Mouse (Mus musculus) embryonic facial prominence, embryonic 12.5 days (tissue): ENCODE measurements around the gene Dgkd. TPM values are rescaled to one million over a fixed set of nuclear protein-coding genes. Genes with fewer than 3 reads are reported as not detected.
"Not testable (repeated sequence)": the region's sequence is repeated elsewhere in the genome, so short reads cannot be mapped to it uniquely, and the experiment has no call there.

Source experiments
- ATAC-seq: fragments of 200-750 bp; cut with Nextera tagmentation; 2 replicates; pipeline ENCODE4 v1.8.0; 2017; ENCODE audit not compliant: insufficient number of reproducible peaks, insufficient read depth, low FRiP score, low TSS enrichment
- H3K27ac ChIP-seq: fragments of 300-500 bp; sonication (generic); 2 replicates; pipeline ENCODE4 v1.5.1; 2016; ENCODE audit warnings: mild to moderate bottlenecking
- H3K27me3 ChIP-seq: fragments of 300-500 bp; sonication (generic); 2 replicates; pipeline ENCODE4 v1.6.1; 2016; ENCODE audit warnings: mild to moderate bottlenecking, moderate library complexity
- H3K36me3 ChIP-seq: fragments of 300-500 bp; sonication (generic); 2 replicates; pipeline ENCODE4 v1.6.1; 2016; ENCODE audit warnings: mild to moderate bottlenecking
- H3K4me1 ChIP-seq: fragments of 300-500 bp; sonication (generic); 2 replicates; pipeline ENCODE4 v1.6.1; 2016
- H3K4me2 ChIP-seq: fragments of 300-500 bp; sonication (generic); replicated peaks from 2 replicates; pipeline ENCODE4 v1.6.1; 2016; ENCODE audit warnings: mild to moderate bottlenecking, moderate library complexity
- H3K4me3 ChIP-seq: fragments of 300-500 bp; sonication (generic); 2 replicates; pipeline ENCODE4 v1.5.1; 2016; ENCODE audit warnings: mild to moderate bottlenecking
- H3K9ac ChIP-seq: fragments of 300-500 bp; sonication (generic); 2 replicates; pipeline ENCODE4 v1.6.1; 2016; ENCODE audit warnings: mild to moderate bottlenecking, moderate library complexity
- H3K9me3 ChIP-seq: fragments of 300-500 bp; sonication (generic); 2 replicates; pipeline ENCODE4 v1.6.1; 2016; ENCODE audit warnings: mild to moderate bottlenecking, moderate library complexity
- WGBS: fragments of 180-500 bp; shearing (Covaris S2); methylation state at CpG from one replicate; pipeline ENCODE4 v1.1.7; 2016; 5-methylcytosine and 5-hydroxymethylcytosine counted together
- polyA plus RNA-seq: library from polyadenylated mRNA; unstranded; fragments of >200 nt; fragmentation: Nextera tagmentation; extraction: Ambion mirVana; gene quantifications from 2 replicates; pipeline ENCODE4 v1.2.1, GENCODE M21; 2016

Gene Dgkd
- 37.7 and 37.9 TPM in 2 replicates for polyA plus RNA-seq

DNA sequence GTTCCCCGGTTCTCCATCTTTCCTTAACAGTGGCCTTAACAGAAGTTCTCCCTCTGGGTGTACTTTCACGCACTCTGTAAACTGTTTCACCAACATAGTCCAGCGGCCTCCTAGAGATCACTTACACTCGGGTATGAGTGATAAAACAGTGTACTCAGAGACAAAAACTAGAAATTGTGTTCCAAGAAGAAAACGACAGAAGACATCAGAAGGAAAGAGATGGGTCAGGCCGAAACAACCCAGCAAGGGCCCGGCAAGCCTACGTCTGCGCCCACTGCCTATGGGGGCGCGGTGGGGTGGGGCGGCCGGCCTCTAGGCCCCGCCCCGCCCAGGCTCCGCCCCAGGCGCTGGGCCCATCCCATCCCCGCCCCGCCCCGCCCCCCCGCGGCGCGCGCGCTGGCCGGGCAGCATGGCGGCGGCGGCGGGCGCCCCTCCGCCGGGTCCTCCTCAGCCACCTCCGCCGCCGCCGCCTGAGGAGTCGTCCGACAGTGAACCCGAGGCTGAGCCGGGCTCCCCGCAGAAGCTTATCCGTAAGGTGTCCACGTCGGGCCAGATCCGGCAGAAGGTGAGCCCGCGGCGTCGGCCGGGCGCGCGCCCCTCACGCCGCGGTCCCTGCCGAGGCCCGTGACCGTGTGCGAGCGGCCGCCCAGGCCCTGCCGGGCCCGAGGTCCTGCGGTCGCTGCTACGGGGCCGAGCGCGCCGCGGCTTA, at the start of gene Dgkd:
TSS of gene Dgkd (plus strand) at position 396 of the 709 bp plus-strand sequence.
- H3K27ac ChIP-seq: peak within 1 kb of the TSS; percentile 75
- peak within 1 kb of the TSS; percentile 98 for H3K4me3 ChIP-seq
- ATAC-seq: peak; percentile 92
- WGBS: under 1% methylated on average over 57 of the region's 74 CpGs
- H3K4me1 ChIP-seq: peaks cover 25% of the 10 kb centered on the region
- H3K9me3 ChIP-seq: no peaks in the 10 kb centered on the region
- H3K9ac ChIP-seq: peak within 1 kb of the TSS; percentile 97
- peak within 1 kb of the TSS; percentile 95 for H3K4me2 ChIP-seq
- H3K36me3 ChIP-seq: no peaks in the 10 kb centered on the region
- no peaks in the 10 kb centered on the region for H3K27me3 ChIP-seq

DNA sequence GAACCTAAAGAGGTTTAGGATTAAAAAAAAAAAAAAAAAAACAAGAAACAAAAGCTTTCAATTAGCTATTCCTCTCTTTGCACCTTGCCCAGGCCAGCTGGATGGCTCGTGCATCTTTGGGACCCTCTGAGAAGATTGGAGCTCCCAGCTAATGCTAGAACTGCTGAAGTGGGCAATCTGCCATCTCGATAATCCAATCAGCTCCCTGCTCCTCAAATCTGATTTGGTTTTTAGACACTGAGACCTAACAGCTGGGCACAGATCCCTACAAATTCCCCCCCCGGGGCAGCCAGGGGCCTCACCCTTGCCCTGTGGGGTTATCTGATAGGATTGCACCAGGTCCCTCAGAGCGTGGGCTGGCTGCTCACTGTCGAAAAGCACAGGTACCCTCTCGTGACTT, 49.5 kb upstream of the Dgkd start, which contains the start of gene Sag:
TSS of gene Sag (plus strand) at position 105 of the 400 bp plus-strand sequence.
- no peak within 1 kb of the TSS for H3K27ac ChIP-seq
- no peak within 1 kb of the TSS for H3K9ac ChIP-seq
- no peaks in the 10 kb centered on the region for H3K36me3 ChIP-seq
- no peak for ATAC-seq
- H3K9me3 ChIP-seq: no peaks in the 10 kb centered on the region
- no peak within 1 kb of the TSS for H3K4me2 ChIP-seq
- no peaks in the 10 kb centered on the region for H3K27me3 ChIP-seq
- 0 out of 2 replicates have a peak, but pooled peaks cover 2% of the 10 kb centered on the region for H3K4me1 ChIP-seq
- 61% methylated on average over 6 of the region's 6 CpGs for WGBS
- H3K4me3 ChIP-seq: no peak within 1 kb of the TSS

DNA sequence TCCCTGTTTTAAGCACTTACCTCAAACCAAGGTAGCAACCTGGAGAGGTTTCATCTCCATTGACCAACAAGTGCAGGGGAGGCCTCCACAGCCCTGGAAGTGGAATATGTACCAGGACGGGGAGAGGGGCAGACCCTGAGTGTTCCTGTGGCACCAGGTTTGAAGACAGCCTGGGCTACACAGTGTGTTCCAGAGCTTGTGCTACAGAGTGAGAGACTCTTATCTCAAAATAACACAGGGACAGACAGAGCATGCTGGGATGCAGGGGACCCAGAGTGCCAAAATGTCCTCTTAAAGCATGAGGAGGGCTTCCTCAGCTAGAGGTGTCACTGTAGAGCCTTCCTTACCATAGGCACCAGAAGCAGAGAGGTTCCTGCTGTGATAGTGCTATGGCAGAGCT, 45.3 kb upstream of the Dgkd start:
- Histone ChIP-seq H3K4me1 (0 out of 2 replicates have a peak, but pooled peaks cover 2% of the 10 kb centered on the region), H3K27me3 (no peaks in the 10 kb centered on the region), H3K4me2 (no peak overlapping the region), H3K36me3 (no peaks in the 10 kb centered on the region), H3K27ac (no peak overlapping the region), H3K9ac (no peak overlapping the region), H3K9me3 (no peaks in the 10 kb centered on the region), H3K4me3 (no peak overlapping the region)
- no peak for ATAC-seq
- 76% methylated on average over 1 of the region's 1 CpGs for WGBS

DNA sequence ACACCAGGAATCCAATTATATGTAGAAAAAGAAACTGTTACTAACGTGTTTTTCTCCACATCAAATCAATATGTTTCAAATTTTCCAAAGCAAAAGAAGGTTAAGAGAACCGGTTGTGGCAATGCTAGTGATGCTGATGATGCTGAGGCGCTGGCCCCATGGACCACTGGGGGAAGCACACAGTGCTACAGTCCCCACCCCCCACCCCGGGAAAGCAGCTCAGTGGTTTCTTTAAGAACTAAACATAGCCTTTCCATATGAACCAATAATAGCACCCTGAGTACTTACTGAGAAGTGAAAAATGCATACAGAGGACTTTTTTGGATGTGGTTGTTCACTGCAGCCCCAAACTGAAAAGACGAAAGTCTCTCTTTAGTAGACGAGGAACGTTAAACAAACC, 41.7 kb upstream of the Dgkd start:
- Histone ChIP-seq H3K36me3 (no peaks in the 10 kb centered on the region), H3K4me1 (no peaks in the 10 kb centered on the region), H3K9me3 (no peaks in the 10 kb centered on the region)

DNA sequence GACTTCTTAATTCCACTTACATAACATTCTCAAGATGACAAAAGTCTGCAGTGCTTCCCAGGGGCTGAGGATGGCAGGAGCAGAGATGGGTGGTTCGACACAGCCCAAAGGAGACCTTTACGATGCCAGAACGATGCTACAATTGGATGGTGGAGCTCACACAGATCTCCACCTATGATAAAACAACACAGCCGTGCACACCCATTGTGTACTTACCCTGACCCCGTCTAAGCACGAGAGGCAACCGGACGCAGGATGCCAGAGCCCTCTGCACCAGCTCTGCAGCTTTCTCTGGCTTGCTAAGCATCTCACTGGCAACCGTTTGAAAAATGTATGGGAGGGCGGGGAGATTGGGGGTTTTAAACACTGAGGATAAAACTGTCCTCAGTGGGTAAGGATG, 41.0 kb upstream of the Dgkd start:
- Histone ChIP-seq H3K4me1 (no peaks in the 10 kb centered on the region), H3K9ac (no peak overlapping the region), H3K27ac (no peak overlapping the region), H3K4me2 (no peak overlapping the region), H3K36me3 (no peaks in the 10 kb centered on the region), H3K9me3 (no peaks in the 10 kb centered on the region), H3K27me3 (no peaks in the 10 kb centered on the region), H3K4me3 (no peak overlapping the region)
- no peak for ATAC-seq
- WGBS: 85% methylated on average over 10 of the region's 10 CpGs

More for the DNA sequence above, 41.7 kb upstream of the Dgkd start:
- Histone ChIP-seq H3K4me3 (no peak overlapping the region), H3K27ac (no peak overlapping the region), H3K9ac (no peak overlapping the region), H3K27me3 (no peaks in the 10 kb centered on the region), H3K4me2 (no peak overlapping the region)
- ATAC-seq: no peak
- 83% methylated on average over 7 of the region's 7 CpGs for WGBS

DNA sequence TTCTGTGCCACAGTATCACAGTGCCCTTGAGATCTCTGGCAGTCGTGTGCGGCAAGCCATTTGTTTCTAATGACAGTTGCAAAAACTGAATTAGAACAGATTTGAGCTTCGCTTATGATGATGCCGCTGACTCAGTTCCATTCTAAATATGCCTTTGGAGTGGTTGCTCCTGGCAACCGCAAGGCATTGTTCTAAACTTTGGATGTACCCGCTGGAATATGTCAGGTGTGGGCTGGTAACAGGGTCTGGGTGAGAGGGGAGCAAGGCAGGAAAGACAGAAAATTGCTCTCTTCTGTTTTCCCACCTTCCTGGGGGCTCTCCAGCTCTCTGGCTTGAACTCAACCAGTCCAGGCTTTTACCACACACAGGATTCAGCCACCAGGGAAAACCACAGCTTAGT, 39.9 kb upstream of the Dgkd start:
- Histone ChIP-seq H3K4me1 (no peaks in the 10 kb centered on the region), H3K36me3 (no peaks in the 10 kb centered on the region), H3K4me2 (no peak overlapping the region), H3K27ac (no peak overlapping the region), H3K9ac (no peak overlapping the region), H3K9me3 (no peaks in the 10 kb centered on the region), H3K27me3 (no peaks in the 10 kb centered on the region), H3K4me3 (no peak overlapping the region)
- ATAC-seq: no peak
- WGBS: 81% methylated on average over 6 of the region's 6 CpGs

DNA sequence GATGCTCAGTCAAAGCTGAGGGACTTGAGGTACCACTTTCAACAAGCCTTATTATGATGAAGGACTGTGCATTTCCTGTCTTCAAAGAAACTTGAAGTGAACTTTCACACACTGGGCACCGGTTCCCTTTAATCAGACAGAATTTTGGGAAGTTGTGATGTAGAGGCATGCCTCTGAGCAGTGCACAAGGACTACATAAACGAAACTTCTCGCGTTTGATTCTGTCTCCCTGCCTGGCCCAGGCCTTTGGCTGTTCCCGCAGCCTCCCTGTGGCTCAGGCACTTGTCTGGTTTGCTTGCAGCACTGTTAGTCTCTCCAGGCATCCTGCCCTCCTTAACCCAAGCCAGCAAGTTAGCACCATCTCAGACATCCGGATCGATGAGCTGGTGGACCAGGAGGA, 39.4 kb upstream of the Dgkd start:
- Histone ChIP-seq H3K4me1 (no peaks in the 10 kb centered on the region), H3K4me3 (no peak overlapping the region), H3K4me2 (no peak overlapping the region), H3K27me3 (no peaks in the 10 kb centered on the region), H3K27ac (no peak overlapping the region), H3K9me3 (no peaks in the 10 kb centered on the region), H3K9ac (no peak overlapping the region), H3K36me3 (no peaks in the 10 kb centered on the region)
- WGBS: 78% methylated on average over 7 of the region's 7 CpGs
- no peak for ATAC-seq

DNA sequence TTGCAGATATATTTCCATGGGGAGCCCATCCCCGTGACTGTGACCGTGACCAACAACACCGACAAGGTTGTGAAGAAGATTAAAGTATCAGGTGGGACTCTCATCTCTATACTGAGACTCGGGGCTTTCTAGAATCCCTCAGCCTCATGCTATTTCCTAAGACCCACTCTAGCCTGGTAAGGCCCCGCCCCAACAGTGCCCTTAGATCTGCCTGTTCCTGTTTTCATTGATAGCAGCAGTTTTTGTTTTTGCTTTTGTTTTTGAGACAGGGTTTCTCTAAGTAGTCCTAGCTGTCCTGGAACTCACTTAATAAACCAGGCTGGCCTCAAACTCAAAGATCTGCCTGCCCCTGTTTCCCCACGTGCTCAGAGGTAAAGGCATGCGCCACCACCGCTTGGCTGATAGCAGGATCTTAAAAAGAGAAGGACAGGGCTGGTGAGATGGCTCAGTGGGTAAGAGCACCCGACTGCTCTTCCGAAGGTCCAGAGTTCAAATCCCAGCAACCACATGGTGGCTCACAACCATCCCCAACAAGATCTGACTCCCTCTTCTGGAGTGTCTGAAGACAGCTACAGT, 28.6 kb upstream of the Dgkd start:
- ATAC-seq: no peak
- WGBS: 89% methylated on average over 10 of the region's 10 CpGs

DNA sequence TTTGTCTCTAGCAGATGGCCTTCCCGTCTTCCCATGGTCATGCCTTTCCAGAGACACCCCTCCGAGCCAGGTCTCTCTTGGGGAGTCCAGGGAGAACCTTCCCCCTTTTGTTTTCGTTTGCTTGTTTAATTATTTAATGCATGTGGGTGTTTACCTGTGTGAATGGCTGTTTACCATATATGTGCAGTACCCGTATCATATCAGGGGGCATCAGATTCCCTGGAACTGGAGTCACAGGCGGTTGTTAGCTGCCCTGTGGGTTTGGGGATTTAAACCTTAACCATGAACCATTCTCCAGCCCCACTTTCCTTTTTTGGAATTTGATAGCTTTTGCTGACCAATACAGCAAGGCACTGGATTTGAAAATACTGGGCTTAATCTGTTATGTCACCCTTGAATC, 27.8 kb upstream of the Dgkd start:
- no peak for ATAC-seq
- Histone ChIP-seq H3K4me2 (no peak overlapping the region), H3K27ac (no peak overlapping the region), H3K4me1 (0 out of 2 replicates have a peak, but pooled peaks cover 5% of the 10 kb centered on the region), H3K9me3 (no peaks in the 10 kb centered on the region), H3K27me3 (no peaks in the 10 kb centered on the region), H3K9ac (no peak overlapping the region), H3K36me3 (no peaks in the 10 kb centered on the region), H3K4me3 (no peak overlapping the region)
- 84% methylated on average over 5 of the region's 5 CpGs for WGBS

More for the DNA sequence above, 28.6 kb upstream of the Dgkd start:
- no peaks in the 10 kb centered on the region for H3K36me3 ChIP-seq
- no peak overlapping the region for H3K9ac ChIP-seq
- H3K27ac ChIP-seq: no peak overlapping the region
- H3K4me1 ChIP-seq: 0 out of 2 replicates have a peak, but pooled peaks cover 5% of the 10 kb centered on the region
- no peak overlapping the region for H3K4me3 ChIP-seq
- no peaks in the 10 kb centered on the region for H3K27me3 ChIP-seq
- H3K4me2 ChIP-seq: no peak overlapping the region
- no peaks in the 10 kb centered on the region for H3K9me3 ChIP-seq

DNA sequence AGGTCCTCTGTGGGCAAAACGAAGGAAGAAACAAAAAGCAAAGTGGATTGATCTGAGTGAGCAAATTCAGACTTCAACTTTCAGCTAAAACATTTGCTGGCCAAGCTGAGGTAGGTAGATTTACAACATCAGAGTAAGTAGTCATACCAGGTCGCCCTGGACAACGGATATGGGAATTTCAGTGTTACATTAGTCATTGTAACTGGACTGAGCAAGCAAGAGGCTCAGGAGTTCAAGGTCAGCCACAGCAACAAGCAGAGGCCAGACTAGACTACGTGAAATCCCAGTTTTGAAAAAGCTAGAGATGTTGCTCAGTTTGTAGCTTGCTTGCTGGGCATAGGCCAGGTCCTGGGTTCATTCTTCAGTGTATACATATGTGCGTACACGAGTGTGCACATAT, 27.1 kb upstream of the Dgkd start:
- 85% methylated on average over 6 of the region's 6 CpGs for WGBS
- H3K27me3 ChIP-seq: no peaks in the 10 kb centered on the region
- no peak overlapping the region for H3K4me3 ChIP-seq
- H3K9me3 ChIP-seq: no peaks in the 10 kb centered on the region
- 0 out of 2 replicates have a peak, but pooled peaks cover 5% of the 10 kb centered on the region for H3K4me1 ChIP-seq
- no peaks in the 10 kb centered on the region for H3K36me3 ChIP-seq
- no peak overlapping the region for H3K4me2 ChIP-seq
- H3K9ac ChIP-seq: no peak overlapping the region
- H3K27ac ChIP-seq: no peak overlapping the region
- no peak for ATAC-seq

DNA sequence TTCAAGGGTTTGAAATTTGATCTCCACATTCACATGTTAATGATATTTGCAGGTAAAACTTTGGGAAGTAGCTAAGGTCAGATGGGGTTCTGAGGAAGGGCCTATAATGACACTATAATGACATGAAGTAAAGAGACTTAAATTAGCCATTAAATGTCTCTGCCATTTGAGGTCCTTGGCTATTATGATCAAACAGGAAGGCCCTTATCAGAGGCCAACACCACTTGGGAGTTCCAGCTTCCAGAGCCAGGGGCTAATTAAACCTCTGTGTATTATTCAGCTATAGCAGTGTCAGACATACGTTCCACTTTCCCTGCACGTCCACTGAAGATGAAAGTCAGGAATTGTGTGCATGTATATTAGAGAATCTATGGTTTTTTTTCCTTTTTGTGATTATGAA, 26.6 kb upstream of the Dgkd start:
- no peak for ATAC-seq
- WGBS: 50% methylated on average over 2 of the region's 2 CpGs

DNA sequence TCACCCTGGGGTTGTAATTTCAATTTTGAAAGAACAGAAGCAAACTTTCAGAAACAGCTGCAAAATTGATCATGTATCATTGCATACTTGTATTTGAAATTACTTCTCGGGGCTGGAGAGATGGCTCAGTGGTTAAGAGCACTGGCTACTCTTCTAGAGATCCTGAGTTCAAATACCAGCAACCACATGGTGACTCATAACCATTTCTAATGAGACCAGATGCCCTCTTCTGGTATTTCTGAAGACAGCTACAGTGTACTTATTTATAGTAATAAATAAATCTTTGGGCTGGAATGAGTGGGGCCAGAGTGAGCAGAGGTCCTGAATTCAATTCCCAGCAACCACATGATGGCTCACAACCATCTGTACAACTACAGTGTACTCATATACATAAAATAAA, 25.6 kb upstream of the Dgkd start:
- not testable (repeated sequence) for H3K4me3 ChIP-seq, H3K36me3 ChIP-seq, H3K9me3 ChIP-seq, H3K9ac ChIP-seq, H3K27me3 ChIP-seq, H3K27ac ChIP-seq, H3K4me2 ChIP-seq, ATAC-seq, H3K4me1 ChIP-seq
- 88% methylated on average over 1 of the region's 1 CpGs for WGBS

More for the DNA sequence above, 26.6 kb upstream of the Dgkd start:
- Histone ChIP-seq H3K4me2 (no peak overlapping the region), H3K27me3 (no peaks in the 10 kb centered on the region), H3K4me1 (0 out of 2 replicates have a peak, but pooled peaks cover 5% of the 10 kb centered on the region), H3K27ac (no peak overlapping the region), H3K9ac (no peak overlapping the region), H3K9me3 (no peaks in the 10 kb centered on the region), H3K4me3 (no peak overlapping the region), H3K36me3 (no peaks in the 10 kb centered on the region)
